Mouse (Mus musculus): ENCODE measurements around the gene Inpp5a. TPM values are rescaled to one million over a fixed set of nuclear protein-coding genes. Genes with fewer than 3 reads are reported as not detected.
A peak's percentile ranks its signal among the peaks of the same experiment; 100 is the strongest.

Gene Inpp5a
- total RNA-seq, 1 experiment from 2014 or later: 93.7 TPM

- no peak for DNase-seq
These were observed 151.7 kb downstream of the Inpp5a start for GRCm38 (mm10) chr7:139540601-139541000.

GRCm38 (mm10) chr7:139541422-139541821 lies 152.5 kb downstream of the Inpp5a start:
- DNase-seq: no peak

GRCm38 (mm10) chr7:139544706-139545625 lies 156.1 kb downstream of the Inpp5a start:
- no peak for DNase-seq

- DNase-seq: no peak
These were observed 158.4 kb downstream of the Inpp5a start for GRCm38 (mm10) chr7:139547325-139547724.

- no peak for DNase-seq
These were observed 161.3 kb downstream of the Inpp5a start for GRCm38 (mm10) chr7:139550086-139550783.

GRCm38 (mm10) chr7:139551519-139551918 lies 162.6 kb downstream of the Inpp5a start:
- DNase-seq: no peak

- no peak for DNase-seq
These were observed 167.4 kb downstream of the Inpp5a start for GRCm38 (mm10) chr7:139556331-139556730.

GRCm38 (mm10) chr7:139556746-139557526 lies 168.0 kb downstream of the Inpp5a start:
- DNase-seq: no peak

- no peak for DNase-seq
These were observed 170.8 kb downstream of the Inpp5a start for GRCm38 (mm10) chr7:139559659-139560058.

GRCm38 (mm10) chr7:139563425-139563824 lies 174.5 kb downstream of the Inpp5a start:
- no peak for DNase-seq

GRCm38 (mm10) chr7:139564161-139564560 lies 175.3 kb downstream of the Inpp5a start:
- no peak for DNase-seq

- DNase-seq: no peak
These were observed 177.1 kb downstream of the Inpp5a start for GRCm38 (mm10) chr7:139565998-139566397.

- no peak for DNase-seq
These were observed 177.6 kb downstream of the Inpp5a start for GRCm38 (mm10) chr7:139566533-139566932.

GRCm38 (mm10) chr7:139570788-139571187 lies 181.9 kb downstream of the Inpp5a start:
- DNase-seq: no peak

- DNase-seq: no peak
These were observed 183.8 kb downstream of the Inpp5a start for GRCm38 (mm10) chr7:139572665-139573064.

GRCm38 (mm10) chr7:139576064-139576686 lies 187.3 kb downstream of the Inpp5a start:
- DNase-seq: no peak

GRCm38 (mm10) chr7:139579261-139579905 lies 190.5 kb downstream of the Inpp5a start:
- peak; percentile 20 for DNase-seq

GRCm38 (mm10) chr7:139580851-139581775 lies 192.2 kb downstream of the Inpp5a start:
- DNase-seq: peak; percentile 3

GRCm38 (mm10) chr7:139581801-139582571 lies 193.1 kb downstream of the Inpp5a start:
- peak; percentile 24 for DNase-seq

Data from adrenal gland, postnatal 25 days (tissue).